ENCODE assay signal across 8 mouse cellular contexts in genomic region chr5:119712679-119713246, GRCm38 (mm10). TPM values are rescaled to one million over a fixed set of nuclear protein-coding genes. Genes with fewer than 3 reads are reported as not detected.
A peak's percentile ranks its signal among the peaks of the same experiment; 100 is the strongest.
DNase-seq lines count a peak whose midpoint lies in the region; ATAC-seq and TF ChIP-seq lines count a peak whose summit lies in the region.

No protein-coding gene starts in this region.

- peak overlapping the region; percentile 33; the same call in 1 of the 2 replicates for H3K9ac ChIP-seq in ES-E14 (ENCODE audit: insufficient read depth, low read depth, low read length, poor library complexity, severe bottlenecking)

- peak overlapping the region; percentile 48; the same call in 1 of the 2 replicates for H3K27ac ChIP-seq in ES-E14 (ENCODE audit: insufficient read depth, low read depth, low read length, poor library complexity, severe bottlenecking)

- peaks cover 0 to 20% of the 10 kb centered on the region in 2 experiments; a peak in 3 of 4 replicates for H3K4me1 ChIP-seq in ES-E14 (ENCODE audit: control insufficient read depth in 2 of 2, insufficient read depth in 2 of 2, low read length in 2 of 2, poor library complexity in 1 of 2)

- ATAC-seq in hematopoietic stem cell, adult 5-6 weeks (replicated peaks in 1 of 2; ENCODE audit: insufficient read depth in 1 of 2, low FRiP score in 2 of 2, low TSS enrichment in 1 of 2, low read depth in 1 of 2, poor library complexity in 2 of 2, severe bottlenecking in 2 of 2), result peak; percentile 77 to 86

- no peak overlapping the region for H3K4me3 ChIP-seq in ES-E14 (ENCODE audit: insufficient read depth in 1 of 2, low read depth in 1 of 2, low read length in 2 of 2, poor library complexity in 1 of 2, severe bottlenecking in 1 of 2)

- in situ Hi-C loops in ES-E14 (cut with MboI; ENCODE audit: low sequenced_read_pairs in 2 of 2, unreplicated experiment in 2 of 2), result loop anchor here in 1 of 2 experiments (5.0 kb wide), 1 partner anchor 935 kb away; no protein-coding TSS in a partner anchor

- DNase-seq in ES-E14 (ENCODE audit: low read depth, low spot score), result peak; percentile 85
- peak; percentile 37 for DNase-seq in cerebellum, adult 11 months
- DNase-seq in forelimb bud, embryonic 11.5 days (ENCODE audit: low read depth, low spot score), result peak; percentile 83
- DNase-seq in layer of hippocampus, postnatal 25 days (ENCODE audit: extremely low spot score in 1 of 2, low spot score in 1 of 2), result peak; percentile 67 to 87
- DNase-seq in lung, postnatal 14 days, result peak; percentile 89
- peak; percentile 38 for DNase-seq in retina, postnatal 7 days (ENCODE audit: low read depth, low spot score)
- DNase-seq in thymus, postnatal 4 days, result peak; percentile 83

- no peaks in the 10 kb centered on the region for H3K9me3 ChIP-seq in ES-E14 (ENCODE audit: control insufficient read depth, insufficient read depth, low read depth, low read length)

- no peaks in the 10 kb centered on the region for H3K36me3 ChIP-seq in ES-E14 (ENCODE audit: control insufficient read depth, insufficient read depth, low read length, poor library complexity, severe bottlenecking)

TF ChIP-seq in ES-E14, 5 proteins besides CTCF, POLR2A, EP300 and RAD21:
- TF ChIP-seq ZC3H11A (IDR thresholded peaks at IDR 0.05; ENCODE audit: borderline replicate concordance, low read depth, low read length) (no peak), ZNF384 (IDR thresholded peaks at IDR 0.05; ENCODE audit: low read depth, low read length) (peak; percentile 94), HCFC1 (IDR thresholded peaks at IDR 0.05; ENCODE audit: borderline replicate concordance, insufficient read depth, low read length) (no peak), MAFK (IDR thresholded peaks at IDR 0.05; ENCODE audit: insufficient read depth, low read depth, low read length) (no peak), CHD2 (IDR thresholded peaks at IDR 0.05; ENCODE audit: low read depth, low read length) (no peak)

RNA-seq across cellular contexts. Expression of gene Tbx3, which starts 42.3 kb away (rescaled TPM):
- total RNA-seq in ES-E14 (2012; rRNA removed), result 30.5 and 47.9 TPM in 2 replicates
- total RNA-seq in hematopoietic stem cell, adult 5-6 weeks (2017), result not detected in 2 replicates
- total RNA-seq in layer of hippocampus, postnatal 25 days (2021), result 1 to 10 TPM; 2.9 to 3.1 TPM

Comparison
In these comparisons a context has a peak if more than half of its experiments do, and no peak if none do; other contexts are left out.
1. DNase-seq: peak in every context shown above with its lines; median percentile 89 in lung, postnatal 14 days; 85 in ES-E14; 83 in forelimb bud, embryonic 11.5 days; 83 in thymus, postnatal 4 days; 77 in layer of hippocampus, postnatal 25 days; 38 in retina, postnatal 7 days; 37 in cerebellum, adult 11 months.